Mouse (Mus musculus): ENCODE measurements at regions not wholly inside any gene's neighbourhood (a gene's known extent, or its start where the extent isn't known, plus 50 kb on each side); places are given as distances from the start of the nearest gene placed in this dataset.

DNA sequence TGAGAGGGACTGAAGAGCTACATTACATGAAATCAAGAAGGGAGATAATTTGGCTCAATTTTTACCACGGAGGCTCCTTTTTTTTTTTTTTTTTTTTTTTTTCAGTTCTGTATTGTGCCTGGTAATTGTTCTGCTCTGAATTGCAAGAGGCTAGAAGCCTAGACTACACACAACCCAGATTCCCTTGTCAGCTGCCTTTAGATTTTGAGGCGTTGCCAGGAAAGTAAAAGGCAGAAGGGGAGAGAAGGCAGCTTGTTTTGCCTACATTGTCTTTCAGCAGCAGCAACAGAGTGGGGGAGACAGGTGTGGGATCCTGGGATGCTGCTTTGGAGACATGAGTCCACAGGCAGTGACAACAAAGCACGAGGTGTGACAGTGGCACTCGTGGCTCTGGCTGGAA lies 170.7 kb downstream of the Mycn start:
- DNase-seq (ENCODE audit: low read depth in 2 of 2, low spot score in 2 of 2), result no peak

DNA sequence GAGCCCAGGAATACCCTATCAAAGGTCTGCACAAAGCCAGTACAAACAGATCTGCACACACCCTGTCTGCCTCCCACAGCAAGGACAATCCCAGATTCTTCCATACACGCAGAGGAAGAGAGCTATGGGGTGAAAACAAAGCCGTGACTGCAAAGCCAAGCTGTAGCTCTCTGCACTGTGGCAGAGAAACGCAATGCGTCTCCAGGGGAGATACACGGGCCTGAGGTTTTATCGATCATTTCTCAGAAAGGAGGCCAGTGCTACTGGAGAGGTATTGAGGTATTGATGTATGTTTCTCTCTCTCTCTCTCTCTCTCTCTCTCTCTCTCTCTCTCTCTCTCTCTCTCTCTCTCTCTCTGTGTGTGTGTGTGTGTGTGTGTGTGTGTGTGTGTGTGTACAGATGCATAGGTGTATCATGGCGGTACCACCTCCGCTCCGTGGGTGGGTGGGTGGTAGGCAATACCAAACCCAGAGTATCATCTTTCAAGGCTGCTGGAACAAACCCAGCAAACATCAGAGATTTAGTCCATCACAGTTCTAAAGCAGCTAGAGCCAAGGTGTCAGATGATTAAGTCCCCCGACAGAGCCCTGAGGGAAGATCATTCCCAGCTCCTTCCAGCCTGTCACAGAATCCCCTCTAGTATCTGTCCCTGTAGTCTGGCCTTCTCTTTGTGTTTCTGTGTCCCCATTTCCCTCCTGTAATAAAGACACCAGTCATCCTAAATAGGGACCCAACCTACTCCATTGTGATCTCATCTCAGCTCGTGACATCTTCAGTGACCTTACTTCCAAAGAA lies 175.0 kb downstream of the Mycn start:
- DNase-seq (ENCODE audit: low read depth in 2 of 2, low spot score in 2 of 2), result no peak

DNA sequence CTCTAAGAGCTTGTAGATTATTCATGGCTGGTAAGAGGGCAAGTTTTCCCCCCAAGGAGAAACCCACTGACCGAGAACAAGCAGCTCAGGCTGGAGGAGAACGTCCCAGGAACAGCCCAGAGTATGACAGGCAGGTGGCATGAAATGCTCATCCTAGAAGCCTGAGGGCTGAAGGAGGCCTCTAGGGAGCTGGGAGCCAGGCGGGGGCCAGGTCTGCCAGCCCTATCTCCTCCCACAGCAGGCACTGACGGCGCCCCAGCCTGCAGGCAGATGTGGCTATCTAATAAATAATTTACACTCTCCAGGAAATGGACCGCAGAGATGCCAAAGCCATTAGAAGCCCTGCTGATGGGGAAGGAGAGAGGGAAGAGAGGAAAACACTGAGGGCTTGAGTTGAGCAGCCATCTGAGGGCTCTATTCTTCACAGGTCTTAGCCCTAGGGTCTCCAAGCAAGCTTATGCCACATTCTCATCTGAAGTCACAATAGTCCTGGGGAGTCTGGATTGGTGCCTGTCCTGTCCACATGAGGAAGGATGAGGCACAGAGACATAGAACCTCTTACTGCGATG lies 176.1 kb downstream of the Mycn start:
- no peak for DNase-seq (ENCODE audit: low read depth in 2 of 2, low spot score in 2 of 2)

DNA sequence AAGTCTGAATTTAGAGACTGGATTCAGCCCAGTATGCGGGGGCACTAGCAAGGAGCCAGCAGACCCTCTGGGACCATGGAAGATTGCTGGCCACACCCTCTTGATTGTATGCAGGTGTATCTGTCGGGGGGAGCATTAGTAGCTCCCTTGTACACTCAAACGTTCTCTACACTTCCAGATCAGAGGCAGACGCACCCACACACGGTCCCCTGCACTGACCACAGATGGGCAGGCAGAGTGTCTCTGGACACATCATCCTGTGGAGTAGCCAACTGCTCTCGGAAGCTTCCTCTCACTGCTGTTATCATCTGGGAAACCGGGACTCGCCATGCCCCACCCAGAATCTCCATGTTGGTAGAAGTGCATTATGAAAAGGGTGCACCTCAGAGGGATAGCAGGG lies 176.7 kb downstream of the Mycn start:
- DNase-seq (ENCODE audit: low read depth in 2 of 2, low spot score in 2 of 2), result no peak

DNA sequence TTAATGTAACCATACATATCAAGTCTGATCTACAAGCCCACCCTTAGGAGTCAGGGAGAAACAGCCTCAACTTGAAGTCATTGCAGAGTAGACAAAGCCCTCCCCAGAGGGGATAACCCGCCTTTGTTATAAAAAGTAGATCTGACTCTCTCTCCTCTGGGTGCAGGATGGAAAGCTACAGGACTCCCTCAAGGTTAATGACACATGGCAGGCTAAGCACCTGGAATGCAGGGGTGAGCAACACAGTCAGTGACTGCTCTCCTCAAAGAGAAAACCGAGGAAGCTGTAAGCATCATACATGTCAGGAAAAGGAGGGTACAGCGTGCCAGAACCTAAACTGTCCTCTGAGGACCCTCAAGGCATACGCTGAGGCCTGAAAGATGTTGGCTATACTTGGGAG lies 177.1 kb downstream of the Mycn start:
- no peak for DNase-seq (ENCODE audit: low read depth in 2 of 2, low spot score in 2 of 2)

DNA sequence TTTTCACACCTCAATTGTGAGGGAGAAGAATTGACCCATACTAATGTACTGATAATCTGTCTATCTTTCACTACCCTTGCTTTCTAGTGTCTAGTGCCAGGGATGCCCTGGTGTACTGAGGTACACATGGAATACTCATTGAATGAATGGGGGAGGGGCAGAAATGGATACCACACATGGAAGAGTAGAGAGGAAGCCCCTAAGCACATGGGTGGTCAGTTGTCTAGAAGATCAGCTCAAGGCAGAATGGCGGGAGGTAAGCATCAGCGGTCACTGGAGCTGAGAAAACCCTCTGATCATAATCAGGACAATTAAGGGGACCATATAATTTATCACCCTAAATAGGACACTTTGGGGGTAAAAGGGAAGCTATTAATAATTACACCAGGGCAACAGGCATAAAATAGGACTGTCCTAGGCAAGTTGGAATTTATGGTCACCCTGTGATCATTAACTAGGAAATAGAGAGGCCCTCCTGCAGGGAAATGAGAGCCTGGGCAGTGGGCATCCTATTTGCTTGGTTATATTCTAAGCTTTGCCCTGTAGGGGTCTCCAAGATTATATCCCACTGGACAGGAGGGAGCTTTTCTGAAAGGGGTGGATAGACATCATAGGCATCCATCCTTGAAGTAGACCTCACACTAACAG lies 185.3 kb downstream of the Mycn start:
- no peak for DNase-seq (ENCODE audit: low read depth in 2 of 2, low spot score in 2 of 2)

DNA sequence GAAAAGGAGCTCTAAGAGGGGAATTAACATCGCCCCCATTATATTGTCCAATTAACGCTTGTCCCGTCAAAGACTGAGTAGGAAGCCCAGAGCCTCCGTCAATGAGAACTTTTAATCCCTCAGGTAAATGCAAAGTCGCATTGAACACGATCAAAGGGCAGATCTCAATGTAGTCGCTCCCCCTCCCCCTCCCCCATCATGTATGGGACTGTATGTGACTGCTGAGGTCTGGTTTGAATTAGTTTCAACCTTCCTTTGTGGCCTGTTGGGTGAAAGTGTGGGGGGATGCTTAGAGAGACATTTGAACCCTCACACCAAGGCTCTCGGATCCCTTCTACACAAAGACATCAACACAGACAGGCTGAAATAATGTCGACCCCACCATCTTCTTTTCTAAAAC lies 187.9 kb downstream of the Mycn start:
- no peak for DNase-seq (ENCODE audit: low read depth in 2 of 2, low spot score in 2 of 2)

DNA sequence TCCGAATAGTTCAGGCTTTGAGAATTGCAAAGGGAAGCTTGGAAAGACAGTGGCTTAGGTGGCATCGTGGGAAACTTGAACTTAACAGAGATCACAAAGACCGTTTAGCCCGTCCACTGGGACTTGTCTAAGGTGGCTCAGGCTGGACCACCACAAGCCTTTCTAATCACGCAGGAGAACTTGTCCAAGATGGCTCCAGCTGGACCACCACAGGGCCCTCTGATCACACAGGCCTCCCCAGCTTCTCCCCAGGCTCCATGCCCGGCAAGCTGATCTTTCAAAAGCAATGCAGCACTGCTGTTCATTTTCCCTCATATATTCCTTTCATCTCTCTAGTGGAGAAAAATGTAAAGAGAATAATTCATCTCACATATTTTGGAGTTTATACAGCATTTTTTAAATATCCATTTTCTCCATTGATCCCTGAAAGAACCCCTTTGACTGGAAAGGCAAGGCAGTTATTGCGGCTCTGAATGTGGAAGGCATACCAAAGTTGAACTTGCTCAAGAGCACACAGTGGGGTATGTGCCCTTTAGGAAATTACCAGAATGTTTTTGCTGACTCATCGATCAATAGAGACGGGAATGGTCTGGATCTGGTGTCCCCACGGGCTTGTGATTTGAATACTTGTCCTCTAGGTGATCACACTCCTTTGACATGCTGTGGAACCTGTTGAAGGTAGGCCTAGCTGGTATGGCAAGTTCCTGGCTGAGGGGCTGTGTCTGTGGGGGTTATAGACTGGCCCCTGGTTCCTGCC lies 189.9 kb downstream of the Mycn start:
- DNase-seq (ENCODE audit: low read depth in 2 of 2, low spot score in 2 of 2), result no peak

DNA sequence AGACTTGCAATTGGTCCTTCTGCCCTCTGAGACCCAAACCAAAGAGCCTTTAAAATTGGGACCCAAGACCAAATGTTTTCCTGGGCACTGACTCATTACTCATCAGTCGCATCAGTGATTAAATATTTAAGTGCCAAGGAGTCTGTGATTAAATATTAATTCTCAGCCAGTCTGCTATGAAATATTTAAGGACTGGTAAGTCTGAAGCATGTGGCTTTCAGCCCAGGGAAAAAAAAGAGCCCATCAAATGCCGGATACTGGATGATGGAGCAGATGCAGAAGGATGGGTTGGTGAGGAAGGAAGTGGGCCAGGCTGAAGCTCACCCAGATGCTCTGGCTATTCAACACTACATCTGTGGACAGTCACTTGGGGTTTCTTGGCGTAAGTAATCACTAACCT lies 192.0 kb downstream of the Mycn start:
- DNase-seq (ENCODE audit: low read depth in 2 of 2, low spot score in 2 of 2), result no peak

DNA sequence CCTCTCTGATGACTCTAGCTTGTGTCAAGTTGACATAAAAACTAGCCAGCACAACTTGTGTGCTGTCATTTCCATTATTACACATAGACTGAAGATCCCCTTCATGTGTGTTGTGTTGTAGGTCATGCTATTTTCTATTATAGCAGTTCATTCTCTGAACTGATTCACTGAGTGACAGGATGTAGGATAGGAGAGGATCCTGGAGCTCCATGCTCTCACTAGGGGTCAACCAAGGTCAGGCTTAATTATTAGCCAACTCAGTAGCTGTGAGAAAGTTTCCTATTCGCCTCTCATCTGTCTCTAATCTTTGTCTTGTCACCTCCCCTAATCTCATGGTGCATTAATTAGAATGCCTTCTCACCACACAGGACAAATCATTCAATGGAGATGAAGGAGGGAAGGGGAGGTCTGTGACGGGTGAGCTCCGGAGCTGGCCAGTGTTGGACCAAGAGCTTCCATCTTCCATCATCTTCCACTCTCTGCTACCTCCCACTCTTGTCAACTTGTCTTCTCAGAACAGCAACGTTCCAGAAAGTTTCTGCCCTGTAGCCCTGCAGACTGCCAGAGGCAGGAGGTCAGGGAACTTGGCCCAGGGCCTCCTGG lies 194.8 kb downstream of the Mycn start:
- DNase-seq (ENCODE audit: low read depth in 2 of 2, low spot score in 2 of 2), result no peak

DNA sequence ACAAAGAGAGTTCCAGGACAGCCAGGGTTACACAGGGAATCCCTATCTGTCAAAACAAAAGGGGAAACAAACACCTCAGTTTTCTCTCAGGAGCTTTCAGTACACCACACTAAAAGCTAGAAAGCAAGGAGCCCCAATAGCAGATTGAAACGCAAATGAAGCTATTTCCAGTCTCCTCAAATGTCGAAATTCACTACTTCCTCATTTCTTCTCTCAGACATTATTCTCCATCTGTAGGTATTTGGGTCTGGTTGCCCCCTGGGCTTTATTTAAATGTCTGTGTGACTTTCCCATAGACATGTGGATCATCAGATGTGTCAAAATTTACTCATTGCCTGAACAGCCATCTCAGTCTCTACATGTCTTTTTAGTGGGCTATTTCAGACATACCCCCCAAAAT lies 197.2 kb downstream of the Mycn start:
- no peak for DNase-seq (ENCODE audit: low read depth in 2 of 2, low spot score in 2 of 2)

DNA sequence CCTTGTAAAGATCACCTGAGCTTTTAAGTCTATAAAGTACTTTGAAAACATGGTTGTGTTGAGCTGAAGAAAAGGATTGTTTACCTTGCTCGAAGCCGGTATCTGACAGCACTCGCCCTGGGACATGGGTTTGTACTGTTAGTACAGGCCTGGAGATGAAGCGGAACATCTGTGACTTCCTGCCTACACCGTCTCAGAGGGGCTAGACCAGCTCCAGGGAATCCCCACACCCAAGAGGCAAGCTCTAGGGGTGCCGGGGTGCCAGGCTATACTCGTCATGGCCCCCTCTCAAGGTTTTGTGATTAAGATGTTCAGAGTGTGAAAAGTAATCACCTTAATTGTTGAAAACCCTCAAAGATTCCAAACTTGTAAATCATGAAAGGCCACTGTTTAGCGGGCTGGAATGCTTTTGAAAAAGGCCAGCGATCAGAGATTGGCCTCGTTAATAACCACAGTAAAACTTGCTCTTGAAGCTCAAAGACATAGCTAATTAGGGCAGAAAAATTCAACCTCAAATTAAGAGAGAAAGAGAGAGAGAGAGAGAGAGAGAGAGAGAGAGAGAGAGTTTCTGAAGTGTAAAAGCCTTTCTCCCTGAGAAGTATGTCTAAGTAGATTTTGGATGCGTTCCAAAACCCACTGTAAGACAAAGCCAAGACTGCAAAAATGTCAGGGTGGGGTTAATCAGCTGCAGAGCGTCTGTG lies 202.9 kb downstream of the Mycn start:
- no peak for DNase-seq (ENCODE audit: low read depth in 2 of 2, low spot score in 2 of 2)

DNA sequence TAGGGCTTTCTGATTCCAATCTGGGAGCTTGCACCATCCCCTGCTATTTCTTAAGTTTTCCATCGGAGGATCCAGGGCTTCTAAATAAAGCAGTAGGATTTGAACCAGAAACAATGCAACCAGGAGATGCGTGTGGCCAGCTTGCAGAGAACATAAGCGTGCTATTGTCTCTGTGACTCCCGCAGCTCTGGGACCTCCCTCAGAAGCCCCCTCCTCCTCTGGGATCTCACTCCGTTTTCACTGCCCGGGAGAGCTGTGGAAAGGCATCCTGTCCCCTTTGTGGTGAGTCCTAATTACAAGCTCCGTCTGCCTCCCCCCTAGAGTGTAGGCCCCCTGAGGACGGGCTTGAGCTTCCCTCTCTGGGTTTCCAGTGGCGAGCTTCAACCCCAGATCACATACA lies 215.9 kb downstream of the Mycn start:
- DNase-seq (ENCODE audit: low read depth in 2 of 2, low spot score in 2 of 2), result no peak

DNA sequence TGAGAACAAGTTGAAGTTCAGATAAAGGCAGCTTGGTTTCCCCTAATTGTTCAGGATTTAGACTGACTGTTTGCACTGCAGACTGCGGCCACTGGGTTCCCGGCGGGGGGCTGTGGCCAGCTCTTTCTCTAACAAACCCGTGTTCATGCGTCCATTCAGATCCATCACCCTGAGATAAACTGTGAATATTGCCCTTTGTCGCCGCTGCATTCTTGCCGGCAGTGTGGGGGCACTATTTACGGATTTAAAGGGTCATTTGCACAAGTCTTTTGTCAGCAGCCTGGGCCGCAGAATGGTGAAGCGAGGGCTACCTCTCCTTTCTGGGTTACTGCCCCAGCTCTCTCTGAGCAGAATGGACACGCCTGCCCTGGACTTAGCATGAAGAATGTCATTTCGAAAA lies 216.6 kb downstream of the Mycn start:
- DNase-seq (ENCODE audit: low read depth in 2 of 2, low spot score in 2 of 2), result no peak

DNA sequence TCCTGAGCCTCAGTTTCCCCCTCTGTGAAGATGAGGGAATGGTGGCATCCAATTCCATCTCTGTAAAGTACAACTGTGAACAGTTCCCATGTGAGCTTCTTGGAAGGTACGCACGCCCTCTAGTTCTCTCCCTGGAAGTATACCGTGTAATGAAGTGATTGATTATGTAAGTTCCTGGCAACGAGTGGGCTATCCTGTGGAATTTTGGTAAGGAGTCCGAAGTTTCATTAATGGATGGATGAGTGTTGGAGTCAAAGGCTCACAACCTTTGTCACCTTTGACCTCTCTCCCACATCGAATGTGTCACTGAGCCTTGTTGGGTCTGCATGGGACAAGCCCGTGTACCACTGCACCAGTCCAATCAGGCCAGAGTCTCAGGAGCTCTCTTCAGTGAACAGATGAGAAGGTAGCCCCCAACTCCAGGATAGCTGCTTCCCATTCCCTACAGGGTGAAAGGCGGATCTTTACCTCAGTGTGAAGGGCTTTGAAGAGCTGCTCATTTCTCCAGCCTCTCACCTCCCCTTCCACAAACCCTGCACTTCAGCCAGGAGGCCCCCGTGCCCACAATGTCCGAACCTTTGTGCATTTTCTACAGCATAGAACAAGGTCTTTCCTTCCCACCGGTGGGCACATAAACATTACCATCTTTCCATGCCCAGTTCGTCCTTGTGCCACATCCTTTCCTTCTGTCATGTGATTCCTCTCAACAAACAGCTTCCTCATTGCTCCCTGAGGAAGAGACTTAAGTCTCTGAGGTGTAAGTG lies 217.8 kb downstream of the Mycn start:
- no peak for DNase-seq (ENCODE audit: low read depth in 2 of 2, low spot score in 2 of 2)

DNA sequence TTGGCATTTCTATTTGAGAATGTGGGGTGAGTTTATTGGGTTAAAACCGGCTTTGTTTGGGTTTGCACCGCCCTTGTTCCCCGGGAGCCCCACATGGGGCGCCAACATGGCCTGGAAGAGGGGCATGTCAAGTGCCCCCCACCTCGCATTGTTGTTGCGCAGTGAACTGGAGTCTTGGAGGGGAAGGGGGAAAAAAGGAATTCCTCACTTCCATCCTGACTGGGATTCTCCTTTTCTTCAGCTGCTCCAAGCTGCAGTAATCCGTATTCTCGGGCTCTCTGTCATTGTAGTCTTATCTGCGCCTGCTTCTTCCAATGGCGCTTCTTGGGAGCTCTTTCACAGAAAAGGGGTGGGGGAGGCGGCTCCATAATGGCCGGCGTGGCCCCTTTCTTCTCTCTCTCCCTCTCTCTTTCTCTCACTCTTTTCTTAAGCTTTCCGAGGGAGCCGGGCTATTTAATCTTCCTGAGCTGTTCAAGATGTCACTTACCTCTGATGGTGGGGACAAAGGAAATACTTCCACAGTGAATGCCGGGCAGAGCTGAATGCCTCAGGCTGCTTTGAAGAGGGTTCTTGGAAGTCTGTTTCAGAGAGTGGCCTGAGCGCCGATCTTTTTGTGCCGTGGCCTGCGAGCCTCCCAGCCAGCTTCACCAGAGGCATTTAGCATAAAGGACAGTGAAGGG lies 218.6 kb downstream of the Mycn start:
- DNase-seq (ENCODE audit: low read depth in 2 of 2, low spot score in 2 of 2), result no peak

DNA sequence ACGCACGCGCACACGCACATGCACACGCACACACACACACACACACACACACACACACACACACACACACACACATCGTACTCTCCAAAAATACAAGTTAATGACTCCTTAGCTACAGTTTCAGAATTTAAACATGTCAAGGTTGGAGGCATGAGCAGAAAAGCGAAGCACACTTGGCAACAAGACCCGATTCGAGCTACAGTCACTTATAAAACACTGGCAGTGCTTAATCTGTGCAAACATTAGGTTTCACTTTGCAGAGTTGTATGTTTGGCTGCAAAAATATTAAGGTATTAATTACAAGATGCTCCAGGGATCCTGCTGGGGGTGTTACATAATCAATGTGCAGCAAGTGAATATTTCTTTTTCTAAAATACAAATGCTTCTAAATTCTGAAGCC lies 225.0 kb downstream of the Mycn start:
- no peak for DNase-seq (ENCODE audit: low read depth in 2 of 2, low spot score in 2 of 2)

DNA sequence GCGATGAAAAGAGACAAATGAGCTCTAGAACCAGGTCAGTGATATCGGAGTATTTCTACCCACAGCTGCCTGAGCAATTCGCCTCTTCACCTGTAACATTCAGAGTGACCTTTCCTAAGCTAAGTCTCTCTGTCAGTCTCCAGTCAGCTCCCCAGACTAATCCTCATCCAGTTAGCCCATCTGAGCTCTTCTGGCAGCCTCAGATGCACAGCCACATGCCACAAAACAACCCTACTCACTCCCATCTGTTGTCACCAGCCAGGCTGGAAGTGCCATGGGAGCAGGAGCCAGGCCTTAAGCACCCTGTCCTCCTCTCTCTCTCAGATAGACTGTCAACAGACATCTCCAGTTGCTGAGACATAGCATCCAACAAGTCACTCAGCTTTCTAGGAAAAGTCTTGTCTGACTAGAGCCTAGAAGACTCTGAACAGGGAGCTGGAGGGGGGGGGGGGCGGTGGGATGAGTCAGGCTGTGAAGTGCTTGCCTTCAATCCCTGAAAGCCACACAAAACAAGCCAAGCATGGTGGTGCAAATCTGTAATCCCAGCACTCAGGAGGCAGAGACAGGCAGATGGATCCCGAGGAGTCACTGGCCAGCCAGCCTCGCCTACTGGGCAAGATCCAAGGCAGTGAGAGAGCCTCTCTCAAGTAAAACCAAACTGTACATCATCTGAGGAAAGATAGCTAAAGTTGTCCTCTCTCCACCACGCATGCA lies 225.6 kb downstream of the Mycn start:
- DNase-seq (ENCODE audit: low read depth in 2 of 2, low spot score in 2 of 2), result no peak

DNA sequence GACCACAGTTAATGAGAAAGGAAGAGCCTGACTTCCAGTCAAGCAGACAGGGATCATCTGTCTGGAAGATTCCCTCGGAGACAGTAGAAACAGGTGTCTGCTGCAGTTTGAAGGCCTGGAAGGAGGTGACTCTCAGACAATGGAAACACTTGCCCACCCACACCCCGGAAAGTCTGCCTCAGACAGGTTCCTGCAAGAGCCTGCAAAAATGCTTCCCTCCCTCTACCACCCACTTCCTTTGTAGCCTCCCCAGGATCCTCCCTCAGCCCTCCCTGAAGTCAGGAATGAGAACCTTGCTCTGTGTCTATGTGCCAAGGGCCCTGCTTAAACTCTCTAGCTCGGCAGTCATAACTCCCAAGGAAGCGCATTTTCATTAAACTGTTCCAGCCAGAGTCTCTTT lies 226.2 kb downstream of the Mycn start:
- no peak for DNase-seq (ENCODE audit: low read depth in 2 of 2, low spot score in 2 of 2)
